Mouse (Mus musculus) midbrain, embryonic 16.5 days (tissue): ENCODE measurements around the gene Ereg. TPM values are rescaled to one million over a fixed set of nuclear protein-coding genes. Genes with fewer than 3 reads are reported as not detected.
A peak's percentile ranks its signal among the peaks of the same experiment; 100 is the strongest.

Experiments used
- ATAC-seq: fragments of 200-750 bp; cut with Nextera tagmentation; 2 replicates; pipeline ENCODE4 v1.8.0; 2017; ENCODE audit warnings: moderate TSS enrichment
- H3K27ac ChIP-seq: fragments of 300-500 bp; sonication (generic); 2 replicates; pipeline ENCODE4 v1.5.1; 2014; ENCODE audit warnings: mild to moderate bottlenecking, low read length, mixed read lengths
- H3K27me3 ChIP-seq: fragments of 300-500 bp; sonication (generic); 2 replicates; pipeline ENCODE4 v1.6.1; 2014; ENCODE audit warnings: low read depth, low read length, mixed read lengths; ENCODE audit not compliant: control insufficient read depth, insufficient read depth
- H3K36me3 ChIP-seq: fragments of 300-500 bp; sonication (generic); 2 replicates; pipeline ENCODE4 v1.6.1; 2014; ENCODE audit warnings: mild to moderate bottlenecking, low read length, moderate library complexity, mixed read lengths; ENCODE audit not compliant: control insufficient read depth, insufficient read depth
- H3K4me1 ChIP-seq: fragments of 300-500 bp; sonication (generic); 2 replicates; pipeline ENCODE4 v1.6.1; 2014; ENCODE audit warnings: mild to moderate bottlenecking, low read length, mixed read lengths; ENCODE audit not compliant: control insufficient read depth, insufficient read depth
- H3K4me2 ChIP-seq: fragments of 300-500 bp; sonication (generic); 2 replicates; pipeline ENCODE4 v1.6.1; 2014; ENCODE audit warnings: mild to moderate bottlenecking, low read length, mixed read lengths
- H3K4me3 ChIP-seq: fragments of 300-500 bp; sonication (generic); 2 replicates; pipeline ENCODE4 v1.5.1; 2014; ENCODE audit warnings: low read depth, mild to moderate bottlenecking, low read length, moderate library complexity, mixed read lengths
- H3K9ac ChIP-seq: fragments of 300-500 bp; sonication (generic); 2 replicates; pipeline ENCODE4 v1.6.1; 2014; ENCODE audit warnings: low read depth, low read length, mixed read lengths
- H3K9me3 ChIP-seq: fragments of 300-500 bp; sonication (generic); replicated peaks from 2 replicates; pipeline ENCODE4 v1.6.1; 2014; ENCODE audit warnings: mild to moderate bottlenecking, low read length, mixed read lengths; ENCODE audit not compliant: control insufficient read depth, poor library complexity, severe bottlenecking
- WGBS: fragments of 180-500 bp; shearing (Covaris S2); extraction: QIAGEN DNeasy Blood & Tissue Kit; methylation state at CpG from one replicate; pipeline ENCODE4 v1.1.7; 2014; 5-methylcytosine and 5-hydroxymethylcytosine counted together
- polyA plus RNA-seq: library from polyadenylated mRNA; unstranded; fragments of >200 nt; fragmentation: Nextera tagmentation; extraction: Ambion mirVana; gene quantifications from 2 replicates; pipeline ENCODE4 v1.2.1, GENCODE M21; 2015

Gene Ereg
- not detected in 2 replicates for polyA plus RNA-seq

GRCm38 (mm10) chr5:91074450-91074950 is at the start of gene Ereg:
Gene Ereg, plus strand, starts transcription at chr5:91074622.
- H3K9ac ChIP-seq = peak within 1 kb of the TSS; percentile 0; the same call in 1 of the 2 replicates
- no peak within 1 kb of the TSS for H3K27ac ChIP-seq
- peaks cover 3% of the 10 kb centered on the region for H3K27me3 ChIP-seq
- H3K4me1 ChIP-seq = peaks cover 3% of the 10 kb centered on the region
- no peaks in the 10 kb centered on the region for H3K36me3 ChIP-seq
- WGBS = under 1% methylated on average over 25 of the region's 25 CpGs
- ATAC-seq = peak; percentile 64
- H3K4me3 ChIP-seq = peak within 1 kb of the TSS; percentile 31
- peak within 1 kb of the TSS; percentile 54 for H3K4me2 ChIP-seq
- no peaks in the 10 kb centered on the region for H3K9me3 ChIP-seq

DNA sequence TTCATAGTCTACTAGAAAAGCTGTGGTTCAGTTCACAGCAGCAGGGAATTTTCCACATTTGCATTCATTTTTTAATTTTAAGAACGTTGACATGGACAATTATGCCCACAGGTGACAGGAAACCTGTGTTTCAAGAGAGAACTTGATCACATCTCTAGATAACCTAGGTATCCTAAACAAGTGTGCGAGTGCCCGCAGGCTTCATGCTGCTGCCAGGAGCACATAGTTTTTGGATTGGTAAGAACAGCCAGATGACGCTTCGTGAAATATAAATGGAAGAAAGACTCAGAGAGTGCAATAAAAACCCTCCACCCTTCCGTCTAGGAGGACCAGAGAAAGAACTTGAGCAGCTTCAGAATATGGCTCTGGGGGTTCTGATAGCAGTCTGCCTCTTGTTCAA is 47.3 kb upstream of the Ereg start, which contains the start of gene Epgn:
Epgn (plus strand) TSS at position 301 of the 400 bp plus-strand sequence.
- no peak within 1 kb of the TSS for H3K4me3 ChIP-seq
- no peak within 1 kb of the TSS for H3K27ac ChIP-seq
- H3K9me3 ChIP-seq = no peaks in the 10 kb centered on the region
- no peak within 1 kb of the TSS for H3K4me2 ChIP-seq
- no peaks in the 10 kb centered on the region for H3K4me1 ChIP-seq
- no peak for ATAC-seq
- H3K27me3 ChIP-seq = no peaks in the 10 kb centered on the region
- 89% methylated on average over 6 of the region's 6 CpGs for WGBS
- H3K36me3 ChIP-seq = no peaks in the 10 kb centered on the region
- no peak within 1 kb of the TSS for H3K9ac ChIP-seq

DNA sequence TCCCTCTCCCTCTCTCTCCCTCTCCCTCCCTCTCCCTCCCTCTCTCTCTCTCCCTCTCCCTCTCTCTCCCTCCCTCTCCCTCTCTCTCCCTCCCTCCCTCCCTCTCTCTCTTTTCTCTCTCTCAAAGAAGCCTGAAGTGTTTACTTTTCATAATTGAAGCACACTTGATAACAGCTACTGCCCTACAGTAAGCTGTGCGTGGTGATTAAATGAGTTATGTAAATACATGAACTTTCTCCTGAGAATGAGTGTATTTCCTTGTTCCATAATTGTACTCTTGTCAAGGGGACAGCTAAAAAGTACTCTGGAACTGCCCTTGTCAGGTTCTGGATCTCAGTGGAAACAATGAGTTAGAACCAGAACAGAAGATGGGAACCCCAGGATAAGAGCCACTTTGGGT is 46.6 kb upstream of the Ereg start:
- H3K36me3 ChIP-seq = no peaks in the 10 kb centered on the region
- no peak overlapping the region for H3K4me3 ChIP-seq
- ATAC-seq = no peak
- no peaks in the 10 kb centered on the region for H3K27me3 ChIP-seq
- 81% methylated on average over 1 of the region's 1 CpGs for WGBS
- no peak overlapping the region for H3K27ac ChIP-seq
- no peak overlapping the region for H3K9ac ChIP-seq
- H3K9me3 ChIP-seq = no peaks in the 10 kb centered on the region
- no peak overlapping the region for H3K4me2 ChIP-seq
- H3K4me1 ChIP-seq = no peaks in the 10 kb centered on the region

DNA sequence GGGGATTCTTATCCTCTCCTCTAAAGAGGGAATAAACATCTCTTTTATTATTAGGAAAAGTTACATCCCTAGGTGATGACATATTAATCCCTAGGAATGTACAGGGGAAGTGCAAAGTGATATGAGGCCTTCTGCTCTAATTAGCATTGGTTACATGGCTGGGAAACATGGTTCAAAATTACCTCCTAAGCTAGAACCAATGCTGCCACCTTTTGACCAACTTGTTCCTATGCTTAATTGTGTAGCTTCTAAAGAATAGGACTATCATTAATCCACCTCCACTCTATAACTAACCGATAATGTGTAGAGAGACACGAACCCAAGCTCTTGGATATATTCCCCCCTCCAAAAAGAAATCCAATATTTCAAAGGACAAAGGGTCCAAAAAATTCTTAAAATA is 43.8 kb upstream of the Ereg start:
- Histone ChIP-seq H3K9me3 (no peaks in the 10 kb centered on the region), H3K27ac (no peak overlapping the region), H3K4me1 (no peaks in the 10 kb centered on the region), H3K9ac (no peak overlapping the region), H3K4me2 (no peak overlapping the region), H3K36me3 (no peaks in the 10 kb centered on the region), H3K4me3 (no peak overlapping the region), H3K27me3 (no peaks in the 10 kb centered on the region)
- WGBS = 86% methylated on average over 2 of the region's 2 CpGs
- ATAC-seq = no peak

- 88% methylated on average over 2 of the region's 2 CpGs for WGBS
- Histone ChIP-seq H3K9ac (no peak overlapping the region), H3K27ac (no peak overlapping the region), H3K9me3 (no peaks in the 10 kb centered on the region), H3K27me3 (no peaks in the 10 kb centered on the region), H3K4me2 (no peak overlapping the region), H3K4me1 (no peaks in the 10 kb centered on the region), H3K4me3 (no peak overlapping the region), H3K36me3 (no peaks in the 10 kb centered on the region)
- no peak for ATAC-seq
These were observed 39.1 kb upstream of the Ereg start for GRCm38 (mm10) chr5:91035341-91035740.

- WGBS = 94% methylated on average over 4 of the region's 4 CpGs
- Histone ChIP-seq H3K9me3 (no peaks in the 10 kb centered on the region), H3K9ac (no peak overlapping the region), H3K27me3 (no peaks in the 10 kb centered on the region), H3K4me2 (no peak overlapping the region), H3K36me3 (no peaks in the 10 kb centered on the region), H3K4me3 (no peak overlapping the region), H3K4me1 (no peaks in the 10 kb centered on the region), H3K27ac (no peak overlapping the region)
- no peak for ATAC-seq
These were observed 37.8 kb upstream of the Ereg start for GRCm38 (mm10) chr5:91036628-91037027.

GRCm38 (mm10) chr5:91037756-91038155 is 36.7 kb upstream of the Ereg start:
- no peaks in the 10 kb centered on the region for H3K9me3 ChIP-seq
- 66% methylated on average over 2 of the region's 2 CpGs for WGBS
- H3K27ac ChIP-seq = no peak overlapping the region
- no peaks in the 10 kb centered on the region for H3K27me3 ChIP-seq
- H3K4me1 ChIP-seq = no peaks in the 10 kb centered on the region
- no peak overlapping the region for H3K9ac ChIP-seq
- no peak overlapping the region for H3K4me2 ChIP-seq
- no peaks in the 10 kb centered on the region for H3K36me3 ChIP-seq
- no peak overlapping the region for H3K4me3 ChIP-seq
- no peak for ATAC-seq

GRCm38 (mm10) chr5:91038547-91038946 is 35.9 kb upstream of the Ereg start:
- no peak overlapping the region for H3K4me2 ChIP-seq
- H3K27me3 ChIP-seq = no peaks in the 10 kb centered on the region
- no peaks in the 10 kb centered on the region for H3K4me1 ChIP-seq
- H3K27ac ChIP-seq = no peak overlapping the region
- H3K36me3 ChIP-seq = no peaks in the 10 kb centered on the region
- H3K9me3 ChIP-seq = no peaks in the 10 kb centered on the region
- no peak overlapping the region for H3K4me3 ChIP-seq
- 30% methylated on average over 2 of the region's 2 CpGs for WGBS
- no peak overlapping the region for H3K9ac ChIP-seq
- no peak for ATAC-seq

DNA sequence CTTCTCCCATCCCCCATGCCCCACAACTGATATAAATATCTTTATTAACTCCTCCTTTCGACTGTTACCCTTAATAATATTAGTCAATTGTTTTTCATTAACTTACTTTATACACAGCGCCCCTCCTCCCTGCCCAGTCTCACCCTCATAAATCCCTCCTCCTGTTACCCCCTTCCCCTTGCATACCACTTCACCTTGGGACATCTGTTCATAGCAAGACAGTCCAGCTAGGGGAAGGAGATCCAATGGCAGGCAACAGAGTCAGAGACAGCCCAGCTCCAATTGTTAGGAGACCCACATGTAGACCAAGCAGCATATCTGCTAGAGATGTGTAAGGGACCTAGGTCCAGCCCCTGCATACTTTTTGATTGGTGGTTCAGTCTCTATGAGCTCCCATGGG is 35.5 kb upstream of the Ereg start:
- H3K36me3 ChIP-seq = no peaks in the 10 kb centered on the region
- 76% methylated on average over 2 of the region's 2 CpGs for WGBS
- no peak overlapping the region for H3K4me2 ChIP-seq
- H3K4me1 ChIP-seq = no peaks in the 10 kb centered on the region
- no peaks in the 10 kb centered on the region for H3K27me3 ChIP-seq
- no peak overlapping the region for H3K9ac ChIP-seq
- no peaks in the 10 kb centered on the region for H3K9me3 ChIP-seq
- no peak overlapping the region for H3K27ac ChIP-seq
- H3K4me3 ChIP-seq = no peak overlapping the region
- no peak for ATAC-seq
